Mouse (Mus musculus): ENCODE measurements around the gene Mre11a. TPM values are rescaled to one million over a fixed set of nuclear protein-coding genes. Genes with fewer than 3 reads are reported as not detected.

The Mre11a gene
- polyA plus RNA-seq, 1 experiment, result 3.1 TPM

DNA sequence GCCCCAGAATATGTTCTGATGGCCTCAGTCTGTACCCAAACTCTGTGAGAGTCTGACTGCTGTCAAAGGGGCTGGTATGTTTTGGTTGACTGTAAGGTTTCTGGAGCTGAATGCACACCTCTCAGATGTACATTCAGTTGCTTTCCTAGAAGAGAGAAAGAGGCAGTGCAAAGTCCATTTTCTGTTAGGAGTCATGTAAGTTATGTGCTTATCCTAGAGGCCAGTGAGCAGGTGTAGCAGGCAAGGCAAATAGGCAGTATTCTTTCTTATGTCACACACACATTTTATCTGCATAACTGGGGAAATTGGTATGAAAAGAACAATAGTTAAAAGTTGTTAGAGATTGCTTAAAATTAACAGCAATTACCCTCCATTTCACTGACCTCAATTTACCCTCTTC lies 30.5 kb upstream of the Mre11a start:
- Histone ChIP-seq H3K4me3 (ENCODE audit: insufficient read depth, low read depth, low read length) (no peak overlapping the region), H3K4me1 (ENCODE audit: control insufficient read depth, insufficient read depth, low read length) (no peaks in the 10 kb centered on the region), H3K27me3 (replicated peaks; ENCODE audit: control insufficient read depth, insufficient read depth, low read length) (no peaks in the 10 kb centered on the region), H3K36me3 (ENCODE audit: control insufficient read depth, insufficient read depth, low read length) (no peaks in the 10 kb centered on the region), H3K27ac (ENCODE audit: insufficient read depth, low read depth, low read length) (no peak overlapping the region)
- TF ChIP-seq POLR2A (IDR thresholded peaks at IDR 0.05; ENCODE audit: low read depth, low read length) (no peak), CTCF (conservative IDR thresholded peaks at IDR 0.05; ENCODE audit: insufficient read depth, insufficient read length, low read depth, low read length) (no peak)
- DNase-seq, result no peak

GRCm38 (mm10) chr9:14754469-14754868 lies 30.0 kb upstream of the Mre11a start:
- H3K4me3 ChIP-seq (ENCODE audit: insufficient read depth, low read depth, low read length), result no peak overlapping the region
- no peak for DNase-seq

DNA sequence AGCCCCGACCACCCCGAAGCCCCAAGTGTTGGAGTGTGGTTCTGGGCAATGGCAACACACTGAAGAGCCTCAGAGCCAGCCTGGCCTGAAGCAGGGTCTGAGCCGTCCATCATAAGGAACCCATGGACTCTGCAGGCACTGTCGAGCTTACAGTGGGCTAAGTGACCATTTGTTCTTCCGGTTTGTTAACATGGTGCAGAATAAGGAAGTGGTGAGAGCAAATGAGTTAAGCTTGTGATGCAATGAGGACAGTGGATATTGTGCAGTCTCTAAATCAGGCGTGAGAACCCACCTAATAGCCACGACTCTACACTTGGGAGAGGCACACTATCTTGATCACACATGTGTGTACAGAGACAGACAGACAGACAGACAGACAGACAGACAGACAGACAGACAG lies 25.9 kb upstream of the Mre11a start:
- WGBS, result 70% methylated on average over 7 of the region's 7 CpGs
- Histone ChIP-seq H3K27me3 (replicated peaks; ENCODE audit: control insufficient read depth, insufficient read depth, low read length) (no peaks in the 10 kb centered on the region), H3K4me1 (ENCODE audit: control insufficient read depth, insufficient read depth, low read length) (no peaks in the 10 kb centered on the region), H3K36me3 (ENCODE audit: control insufficient read depth, insufficient read depth, low read length) (no peaks in the 10 kb centered on the region), H3K4me3 (ENCODE audit: insufficient read depth, low read depth, low read length) (no peak overlapping the region), H3K27ac (ENCODE audit: insufficient read depth, low read depth, low read length) (no peak overlapping the region)
- DNase-seq, result no peak
- TF ChIP-seq POLR2A (IDR thresholded peaks at IDR 0.05; ENCODE audit: low read depth, low read length) (no peak), CTCF (conservative IDR thresholded peaks at IDR 0.05; ENCODE audit: insufficient read depth, insufficient read length, low read depth, low read length) (no peak)

More at GRCm38 (mm10) chr9:14754469-14754868, 30.0 kb upstream of the Mre11a start:
- no peaks in the 10 kb centered on the region for H3K36me3 ChIP-seq (ENCODE audit: control insufficient read depth, insufficient read depth, low read length)
- WGBS, result 89% methylated on average over 3 of the region's 3 CpGs
- TF ChIP-seq CTCF (conservative IDR thresholded peaks at IDR 0.05; ENCODE audit: insufficient read depth, insufficient read length, low read depth, low read length), result no peak
- no peak for TF ChIP-seq POLR2A (IDR thresholded peaks at IDR 0.05; ENCODE audit: low read depth, low read length)
- no peaks in the 10 kb centered on the region for H3K27me3 ChIP-seq (replicated peaks; ENCODE audit: control insufficient read depth, insufficient read depth, low read length)
- no peak overlapping the region for H3K27ac ChIP-seq (ENCODE audit: insufficient read depth, low read depth, low read length)
- no peaks in the 10 kb centered on the region for H3K4me1 ChIP-seq (ENCODE audit: control insufficient read depth, insufficient read depth, low read length)

DNA sequence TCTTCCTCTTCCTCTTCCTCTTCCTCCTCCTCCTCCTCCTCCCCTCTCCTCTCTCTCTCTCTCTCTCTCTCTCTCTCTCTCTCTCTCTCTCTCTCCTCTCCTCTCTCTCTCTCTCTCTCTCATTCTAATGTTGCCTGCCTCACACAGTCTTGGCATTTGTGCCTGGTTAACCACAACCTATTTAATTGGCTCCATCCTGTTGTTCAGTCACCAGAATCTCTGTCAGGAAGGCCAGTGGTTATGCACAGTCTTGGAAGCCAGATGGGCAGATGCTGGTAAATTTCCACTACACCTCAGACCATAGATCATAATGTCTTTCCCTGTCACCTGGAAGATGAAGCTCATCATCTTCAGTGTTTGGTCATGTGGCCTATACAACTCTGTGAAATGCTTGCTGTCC lies 25.2 kb upstream of the Mre11a start:
- Histone ChIP-seq H3K27ac (ENCODE audit: insufficient read depth, low read depth, low read length) (no peak overlapping the region), H3K36me3 (ENCODE audit: control insufficient read depth, insufficient read depth, low read length) (no peaks in the 10 kb centered on the region), H3K27me3 (replicated peaks; ENCODE audit: control insufficient read depth, insufficient read depth, low read length) (no peaks in the 10 kb centered on the region), H3K4me1 (ENCODE audit: control insufficient read depth, insufficient read depth, low read length) (no peaks in the 10 kb centered on the region), H3K4me3 (ENCODE audit: insufficient read depth, low read depth, low read length) (no peak overlapping the region)
- no peak for TF ChIP-seq CTCF (conservative IDR thresholded peaks at IDR 0.05; ENCODE audit: insufficient read depth, insufficient read length, low read depth, low read length)
- TF ChIP-seq POLR2A (IDR thresholded peaks at IDR 0.05; ENCODE audit: low read depth, low read length), result no peak
- DNase-seq, result no peak

DNA sequence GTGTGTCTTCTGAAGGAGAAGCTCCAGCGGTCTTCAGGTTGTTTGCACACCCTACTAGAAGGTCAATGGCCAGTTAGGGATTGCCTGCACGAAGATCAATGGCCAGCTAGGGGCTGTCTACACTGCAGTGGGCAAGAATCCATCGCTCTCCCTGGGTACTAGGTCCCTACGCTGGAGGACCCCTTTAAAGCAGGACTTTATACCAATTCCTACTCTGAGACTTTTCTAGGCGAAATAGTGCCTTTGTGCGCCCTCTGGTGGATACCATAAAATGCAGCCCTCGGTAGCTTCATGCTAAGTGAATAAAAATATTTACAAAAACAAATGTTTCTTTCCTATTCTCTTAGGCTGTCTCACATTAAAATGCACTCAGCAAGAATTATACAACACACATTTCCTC lies 19.7 kb upstream of the Mre11a start:
- H3K4me1 ChIP-seq (ENCODE audit: control insufficient read depth, insufficient read depth, low read length), result no peaks in the 10 kb centered on the region
- H3K4me3 ChIP-seq (ENCODE audit: insufficient read depth, low read depth, low read length), result no peak overlapping the region
- DNase-seq, result peak; percentile 42
- no peak overlapping the region for H3K27ac ChIP-seq (ENCODE audit: insufficient read depth, low read depth, low read length)
- WGBS, result 21% methylated on average over 7 of the region's 7 CpGs
- no peaks in the 10 kb centered on the region for H3K36me3 ChIP-seq (ENCODE audit: control insufficient read depth, insufficient read depth, low read length)
- H3K27me3 ChIP-seq (replicated peaks; ENCODE audit: control insufficient read depth, insufficient read depth, low read length), result no peaks in the 10 kb centered on the region
- no peak for TF ChIP-seq POLR2A (IDR thresholded peaks at IDR 0.05; ENCODE audit: low read depth, low read length)
- TF ChIP-seq CTCF (conservative IDR thresholded peaks at IDR 0.05; ENCODE audit: insufficient read depth, insufficient read length, low read depth, low read length), result peak; percentile 34

- TF ChIP-seq CTCF (conservative IDR thresholded peaks at IDR 0.05; ENCODE audit: insufficient read depth, insufficient read length, low read depth, low read length), result no peak
- H3K4me1 ChIP-seq (ENCODE audit: control insufficient read depth, insufficient read depth, low read length), result no peaks in the 10 kb centered on the region
- H3K4me3 ChIP-seq (ENCODE audit: insufficient read depth, low read depth, low read length), result no peak overlapping the region
- WGBS, result 52% methylated on average over 6 of the region's 6 CpGs
- no peak overlapping the region for H3K27ac ChIP-seq (ENCODE audit: insufficient read depth, low read depth, low read length)
- DNase-seq, result no peak
- H3K27me3 ChIP-seq (replicated peaks; ENCODE audit: control insufficient read depth, insufficient read depth, low read length), result peaks cover 2% of the 10 kb centered on the region; the same call in 1 of the 2 replicates
- H3K36me3 ChIP-seq (ENCODE audit: control insufficient read depth, insufficient read depth, low read length), result no peaks in the 10 kb centered on the region
These were observed 14.6 kb upstream of the Mre11a start for GRCm38 (mm10) chr9:14769811-14770210.

DNA sequence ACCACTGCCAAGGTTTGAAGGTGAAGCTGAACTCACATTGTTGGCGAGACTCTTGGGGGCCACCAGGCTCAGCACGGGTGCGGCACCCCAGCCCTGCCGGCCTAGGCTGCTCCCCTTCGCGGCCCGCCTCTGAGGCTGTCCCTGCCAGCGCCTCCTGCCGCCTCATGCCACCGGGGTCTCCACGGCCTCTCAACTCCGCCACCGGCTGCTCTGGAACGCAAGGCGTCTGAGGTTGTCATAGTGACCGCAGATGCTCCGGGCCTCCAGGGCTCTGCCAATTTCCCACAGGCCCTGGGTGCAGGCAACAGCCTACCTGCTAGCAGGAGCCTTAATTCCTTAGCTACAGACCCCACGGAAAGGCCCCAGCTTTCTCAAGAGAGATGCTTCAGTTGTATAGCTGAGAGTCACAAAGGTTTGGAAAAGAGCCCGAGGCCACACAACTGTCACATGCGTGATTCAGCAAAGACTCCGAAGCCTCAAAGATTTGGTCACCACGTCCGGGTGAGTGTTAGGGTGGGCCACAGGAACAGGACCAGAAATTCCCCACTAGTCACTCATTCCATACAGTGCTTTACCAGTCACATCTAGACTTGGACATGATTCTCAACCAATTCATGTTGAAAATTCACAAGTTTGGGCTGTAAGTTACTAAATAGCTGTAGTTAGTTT lies 13.5 kb upstream of the Mre11a start, which contains the start of gene 1700012B09Rik:
1700012B09Rik (minus strand) TSS at position 228 of the 669 bp plus-strand sequence.
- no peak for DNase-seq
- Histone ChIP-seq H3K36me3 (ENCODE audit: control insufficient read depth, insufficient read depth, low read length) (no peaks in the 10 kb centered on the region), H3K27ac (ENCODE audit: insufficient read depth, low read depth, low read length) (no peak within 1 kb of the TSS), H3K27me3 (replicated peaks; ENCODE audit: control insufficient read depth, insufficient read depth, low read length) (peaks cover 2% of the 10 kb centered on the region; the same call in 1 of the 2 replicates), H3K4me1 (ENCODE audit: control insufficient read depth, insufficient read depth, low read length) (no peaks in the 10 kb centered on the region), H3K4me3 (ENCODE audit: insufficient read depth, low read depth, low read length) (no peak within 1 kb of the TSS)
- TF ChIP-seq POLR2A (IDR thresholded peaks at IDR 0.05; ENCODE audit: low read depth, low read length) (no peak), CTCF (conservative IDR thresholded peaks at IDR 0.05; ENCODE audit: insufficient read depth, insufficient read length, low read depth, low read length) (no peak)
- 25% methylated on average over 23 of the region's 23 CpGs for WGBS
